Mouse (Mus musculus) myocyte (in vitro differentiated cells): Measurements from ENCODE around the gene Plxna4.

ENCODE experiments used
- CEBPB ChIP-seq: IDR thresholded peaks from 2 replicates; pipeline ENCODE4 v1.6.1; 2011; ENCODE audit warnings: mild to moderate bottlenecking, moderate library complexity; ENCODE audit not compliant: poor library complexity, insufficient read depth, severe bottlenecking
- E2F4 ChIP-seq: IDR thresholded peaks from one replicate; pipeline ENCODE4 v1.6.1; 2011; ENCODE audit warnings: mild to moderate bottlenecking, control low read depth, moderate library complexity; ENCODE audit not compliant: insufficient read depth
- MYOD1 ChIP-seq, 3 experiments: IDR thresholded peaks; one replicate each; pipeline ENCODE4 v1.6.1; 2011; ENCODE audit warnings: control low read depth in 2 of 3, low read depth in 2 of 3, mild to moderate bottlenecking in 2 of 3, moderate library complexity in 1 of 3; ENCODE audit not compliant: insufficient read length in 2 of 3, control insufficient read depth in 1 of 3
- POLR2A ChIP-seq: IDR thresholded peaks from one replicate; pipeline ENCODE4 v1.6.1; 2011; ENCODE audit warnings: low read depth, mild to moderate bottlenecking, control low read depth, moderate library complexity; ENCODE audit not compliant: insufficient read length
- POLR2AphosphoS2 ChIP-seq: IDR thresholded peaks from one replicate; pipeline ENCODE4 v1.6.1; 2011; ENCODE audit warnings: low read depth, control low read depth; ENCODE audit not compliant: insufficient read length

DNA sequence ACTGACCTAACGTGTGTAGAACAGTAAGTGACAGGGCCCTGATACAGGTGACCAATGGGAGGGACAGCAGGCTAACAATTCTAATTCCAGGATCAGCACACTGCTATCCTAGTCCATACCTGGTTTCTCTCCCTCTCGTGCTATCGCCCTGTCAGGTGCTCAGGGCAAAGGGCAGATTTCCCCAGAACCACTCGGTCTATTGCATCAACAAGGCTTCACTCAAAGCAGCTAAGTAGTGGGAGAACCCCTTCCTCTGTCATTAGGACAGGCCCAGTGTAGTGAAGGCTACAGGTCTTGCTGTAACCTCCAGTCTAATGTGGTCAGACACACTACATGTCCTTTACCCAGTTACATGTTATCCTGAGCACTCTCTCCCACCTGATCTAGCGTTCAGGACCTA is 176.7 kb downstream of the Plxna4 start:
- TF ChIP-seq POLR2A (no peak), E2F4 (no peak), CEBPB (no peak), MYOD1 (IDR thresholded peaks at IDR 0.05; ENCODE audit: control insufficient read depth in 1 of 3, insufficient read length in 2 of 3, low read depth in 2 of 3) (no peak), POLR2AphosphoS2 (no peak)
